Mouse (Mus musculus): ENCODE measurements at regions not wholly inside any gene's neighbourhood (a gene's known extent, or its start where the extent isn't known, plus 50 kb on each side); places are given as distances from the start of the nearest gene placed in this dataset.
"Not testable (repeated sequence)": the region's sequence is repeated elsewhere in the genome, so short reads cannot be mapped to it uniquely, and the experiment has no call there.

GRCm38 (mm10) chr10:38704762-38705130, 116.8 kb downstream of the Rfpl4b start:
- intact Hi-C loops (cut with DNase I); DNase-seq (ENCODE audit: low spot score): not testable (repeated sequence)

DNA sequence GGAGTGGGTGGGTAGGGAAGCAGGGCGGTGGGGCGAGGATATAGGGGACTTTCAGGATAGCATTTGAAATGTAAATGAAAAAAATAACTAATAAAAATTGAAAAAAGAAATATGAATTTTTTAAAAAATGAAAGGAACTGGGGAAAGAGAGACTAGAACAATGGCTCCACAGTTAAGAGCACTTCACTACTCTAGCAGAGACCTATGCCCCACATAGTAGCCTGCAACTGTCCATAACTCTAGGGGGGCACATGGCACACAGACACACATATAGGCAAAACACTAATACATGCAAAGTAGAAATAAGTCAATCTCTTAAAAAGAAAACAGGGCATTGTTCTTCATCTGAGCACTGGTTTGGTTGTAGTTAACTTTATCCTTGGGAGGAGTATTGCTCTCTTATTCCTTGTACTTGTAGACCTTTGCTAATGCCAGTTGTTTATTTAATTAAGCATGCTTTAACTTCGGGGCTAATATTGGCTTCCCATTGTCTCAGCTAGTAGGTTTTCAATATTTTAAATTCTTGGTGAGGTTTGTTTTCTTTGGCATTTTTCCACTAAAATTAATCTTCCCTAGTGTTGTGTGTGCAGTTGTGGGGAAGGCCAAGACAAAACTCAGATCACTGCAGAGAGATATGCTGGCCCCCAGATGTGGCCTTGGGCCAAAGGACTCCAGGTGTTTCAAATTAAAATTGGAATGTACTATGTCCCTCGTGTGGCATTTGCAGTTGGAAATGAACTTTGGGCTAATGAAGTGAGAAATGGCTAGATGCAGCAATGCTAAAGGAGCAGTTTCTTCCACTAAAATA, 117.4 kb downstream of the Rfpl4b start:
- peak; percentile 5 for DNase-seq (ENCODE audit: low spot score)
- intact Hi-C loops (cut with DNase I) = no loop called here

- intact Hi-C loops (cut with DNase I) = no loop called here
- no peak for DNase-seq (ENCODE audit: low spot score)
Measured at GRCm38 (mm10) chr10:38677453-38677852, 144.1 kb downstream of the Rfpl4b start.

- intact Hi-C loops (cut with DNase I) = no loop called here
- no peak for DNase-seq (ENCODE audit: low spot score)
Measured at GRCm38 (mm10) chr10:38668610-38669009, 153.0 kb downstream of the Rfpl4b start.

DNA sequence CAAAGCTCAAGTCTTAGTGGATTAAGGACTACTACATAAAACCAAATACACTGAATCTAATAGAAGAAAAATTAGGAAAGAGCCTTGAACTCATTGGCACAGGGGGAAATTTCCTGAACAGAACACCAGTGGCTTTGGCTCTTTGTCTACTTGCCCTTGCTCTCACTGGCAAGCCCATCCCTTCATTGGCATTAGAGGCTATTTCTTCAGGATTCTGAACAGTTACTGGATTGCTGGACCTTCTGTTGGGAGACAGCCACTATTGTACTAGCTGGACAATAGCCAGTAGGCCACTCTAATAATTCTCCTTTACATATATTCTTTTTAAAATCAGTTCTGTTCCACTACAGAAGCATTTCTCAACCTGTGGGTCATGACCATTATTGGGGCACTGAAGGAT, 153.7 kb downstream of the Rfpl4b start:
- DNase-seq (ENCODE audit: low spot score) = no peak
- intact Hi-C loops (cut with DNase I) = no loop called here

- intact Hi-C loops (cut with DNase I) = no loop called here
Measured at GRCm38 (mm10) chr10:38635695-38636094, 185.9 kb downstream of the Rfpl4b start.

GRCm38 (mm10) chr10:38629907-38630505, 191.6 kb downstream of the Rfpl4b start:
- DNase-seq (ENCODE audit: low spot score) = no peak
- intact Hi-C loops (cut with DNase I) = no loop called here

More at GRCm38 (mm10) chr10:38635695-38636094, 185.9 kb downstream of the Rfpl4b start:
- no peak for DNase-seq (ENCODE audit: low spot score)

- intact Hi-C loops (cut with DNase I) = no loop called here
- no peak for DNase-seq (ENCODE audit: low spot score)
Measured at GRCm38 (mm10) chr10:38623399-38623798, 198.2 kb downstream of the Rfpl4b start.

DNA sequence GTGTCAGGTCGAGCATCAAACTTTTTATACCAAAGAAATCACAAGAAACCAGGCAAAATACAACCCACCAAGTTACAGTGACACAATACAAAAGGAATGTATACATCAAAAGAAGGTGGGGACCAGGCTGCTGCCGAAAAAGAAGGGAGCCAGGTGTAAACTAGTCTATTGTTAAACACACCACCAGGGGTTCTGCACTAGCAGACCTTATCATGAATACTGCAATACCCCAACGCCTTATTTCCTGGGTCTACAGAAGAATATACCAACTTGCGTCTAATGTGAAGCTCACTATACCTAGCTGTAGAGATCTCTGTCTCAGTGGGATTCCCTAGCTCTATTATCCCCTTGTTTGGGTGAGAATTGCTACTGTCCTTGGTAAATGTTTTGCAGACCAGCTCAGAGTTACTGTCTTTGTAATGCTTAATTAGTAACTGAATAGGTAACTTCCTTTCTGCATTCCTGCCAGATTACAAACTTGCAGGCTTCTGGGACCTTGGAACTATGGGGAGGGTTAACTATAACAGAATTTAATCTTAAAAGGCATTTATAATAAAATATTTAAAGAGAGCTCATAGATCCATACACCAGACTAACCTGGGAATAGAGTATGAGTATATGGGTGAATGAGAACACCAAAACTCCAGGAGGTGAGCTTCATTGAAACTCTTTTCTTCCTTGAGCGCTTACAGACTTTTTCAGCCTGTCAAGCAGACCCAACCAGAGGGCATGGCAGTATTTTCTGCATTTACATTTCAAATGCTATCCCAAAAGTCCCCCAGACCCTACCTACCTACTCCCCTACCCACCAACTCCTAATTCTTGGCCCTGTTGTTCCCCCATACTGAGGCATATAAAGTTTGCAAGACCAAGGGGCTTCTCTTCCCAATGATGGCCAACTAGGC, 211.7 kb downstream of the Rfpl4b start:
- no peak for DNase-seq (ENCODE audit: low spot score)
- intact Hi-C loops (cut with DNase I) = no loop called here

GRCm38 (mm10) chr10:38586061-38586460, 235.5 kb downstream of the Rfpl4b start:
- intact Hi-C loops (cut with DNase I) = no loop called here
- no peak for DNase-seq (ENCODE audit: low spot score)

DNA sequence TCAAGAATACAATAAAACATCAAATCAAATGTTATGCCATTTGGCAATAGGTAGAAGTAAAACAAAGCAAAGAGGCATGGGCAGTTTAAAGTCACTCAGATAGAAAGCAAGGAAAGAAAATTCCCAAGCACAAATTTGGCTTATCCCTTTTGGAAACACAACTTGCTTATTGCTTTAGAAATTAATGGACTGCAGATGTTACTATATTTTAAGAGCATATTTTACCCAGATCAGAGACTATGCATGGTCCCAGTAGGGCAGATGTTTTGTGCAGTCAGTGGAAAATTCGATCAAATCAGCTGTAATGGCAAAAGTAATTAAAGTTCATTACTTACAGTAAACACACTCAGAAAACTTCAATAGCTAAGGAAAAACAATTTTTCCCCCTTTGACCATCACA, 245.9 kb downstream of the Rfpl4b start:
- DNase-seq (ENCODE audit: low spot score) = no peak
- intact Hi-C loops (cut with DNase I) = no loop called here

DNA sequence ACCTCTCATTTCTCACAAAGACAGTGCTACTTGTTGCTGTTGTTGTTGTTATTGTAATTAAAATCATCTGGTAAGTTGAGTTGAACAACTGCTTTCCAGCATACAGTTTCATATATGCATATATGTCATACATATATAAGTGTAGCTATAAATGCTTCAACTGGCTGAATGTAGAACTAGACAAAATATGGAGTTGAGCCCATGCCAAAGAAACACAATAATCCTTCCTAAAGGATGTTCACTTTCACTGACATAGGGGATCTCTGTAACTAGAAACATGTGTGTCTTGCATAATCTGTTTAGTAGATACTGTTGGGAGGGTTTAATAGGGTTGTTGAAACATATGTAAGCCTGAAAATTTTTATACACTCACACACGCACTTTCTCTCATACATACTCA, 247.9 kb downstream of the Rfpl4b start:
- intact Hi-C loops (cut with DNase I) = no loop called here
- DNase-seq (ENCODE audit: low spot score) = no peak

DNA sequence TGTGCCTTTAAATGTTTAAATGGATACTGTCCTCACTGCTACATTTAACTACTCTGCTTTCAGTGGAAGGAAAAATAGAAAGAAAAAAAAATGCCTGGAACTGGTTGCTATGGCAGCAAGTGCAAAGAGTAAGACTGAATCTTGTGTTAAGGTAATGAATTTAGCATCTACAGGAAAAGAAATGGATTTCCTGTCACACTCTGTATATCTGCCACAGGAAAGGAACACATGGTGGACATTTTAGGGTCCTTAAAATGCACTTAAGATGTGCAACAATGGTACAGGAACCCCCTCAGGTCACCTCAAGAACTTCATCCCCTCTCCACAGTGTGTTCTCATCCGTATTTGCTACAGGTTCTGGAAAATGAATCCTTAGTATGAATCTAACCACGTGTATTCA, 248.4 kb downstream of the Rfpl4b start:
- intact Hi-C loops (cut with DNase I) = no loop called here
- DNase-seq (ENCODE audit: low spot score) = no peak

GRCm38 (mm10) chr10:38567270-38567669, 254.3 kb downstream of the Rfpl4b start:
- DNase-seq (ENCODE audit: low spot score) = no peak
- intact Hi-C loops (cut with DNase I) = no loop called here

DNA sequence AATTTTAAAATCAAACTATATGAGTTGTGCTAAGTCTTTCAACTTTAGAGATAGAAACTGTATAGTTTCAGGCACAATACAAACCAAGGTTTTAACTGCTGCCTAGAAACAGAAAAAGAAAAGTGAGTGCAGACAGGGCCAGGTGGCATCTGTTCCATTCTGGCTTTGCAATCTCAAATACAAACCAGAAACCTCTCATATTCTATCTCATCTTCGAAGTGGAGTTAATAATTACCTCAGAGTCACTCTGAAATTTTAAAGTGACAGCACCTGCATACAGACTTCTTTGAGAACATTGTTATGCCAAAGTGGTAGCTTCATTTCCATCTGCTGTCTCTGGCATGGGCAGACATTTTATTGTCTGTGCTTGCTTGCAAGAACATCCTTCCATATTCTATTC, 255.2 kb downstream of the Rfpl4b start:
- intact Hi-C loops (cut with DNase I) = no loop called here
- DNase-seq (ENCODE audit: low spot score) = no peak

- DNase-seq (ENCODE audit: low spot score) = no peak
- intact Hi-C loops (cut with DNase I) = loop anchor here (2.0 kb wide), 1 partner anchor 1482 kb away; no protein-coding TSS in a partner anchor
Measured at GRCm38 (mm10) chr10:38555040-38555439, 266.5 kb downstream of the Rfpl4b start.

DNA sequence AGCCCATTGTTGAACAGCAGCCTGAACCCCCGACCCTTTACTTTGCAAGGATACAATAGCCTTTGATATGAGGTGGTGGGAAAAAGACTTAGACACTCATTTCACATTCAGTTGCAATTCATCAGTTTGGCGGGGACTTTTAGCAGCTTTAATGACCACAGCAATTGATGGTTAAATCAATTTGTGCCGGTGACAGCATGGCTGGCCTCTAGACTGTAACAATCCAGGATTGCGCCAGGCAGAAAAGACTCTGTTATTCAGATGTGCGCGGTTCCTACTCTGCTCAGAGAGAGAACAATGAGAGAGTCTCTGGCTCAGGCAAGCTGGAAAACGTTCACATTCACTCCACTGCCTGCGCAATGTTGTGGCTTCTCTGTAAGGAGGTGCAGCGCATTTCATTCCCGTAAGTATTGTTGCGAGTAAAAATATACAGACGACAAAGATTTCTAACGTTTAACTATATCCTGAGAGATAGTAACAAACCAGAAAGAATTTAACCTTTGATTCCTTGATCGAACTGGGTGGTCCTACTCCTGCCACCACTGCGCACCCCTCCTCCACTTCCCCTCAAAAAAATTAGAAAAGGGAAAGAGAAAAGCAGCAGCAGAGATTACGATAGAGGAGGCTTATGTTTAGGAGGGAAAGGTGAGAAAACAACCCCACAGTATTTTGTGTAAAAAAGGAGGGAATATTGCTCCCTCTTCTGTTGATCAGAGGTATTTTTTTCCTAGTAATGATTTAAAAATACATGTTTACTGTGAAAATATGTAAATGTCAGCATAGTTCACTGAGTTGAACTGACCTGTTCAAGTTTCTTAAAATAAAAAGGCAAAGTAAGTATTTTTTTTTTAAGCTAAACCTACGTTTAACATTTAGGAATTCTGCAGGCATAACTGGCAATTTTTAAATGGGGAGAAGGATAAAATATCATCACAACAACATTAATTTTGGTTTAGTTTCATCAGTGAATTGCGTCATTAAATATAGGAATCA, 267.6 kb downstream of the Rfpl4b start:
- intact Hi-C loops (cut with DNase I) = loop anchor here (2.0 to 5.0 kb wide), 3 partner anchors 1417 to 1542 kb away; partner anchors contain the start of gene Marcks
- peak; percentile 2 for DNase-seq (ENCODE audit: low spot score)

- intact Hi-C loops (cut with DNase I) = loop anchor here (5.0 kb wide), 2 partner anchors 1416 to 1541 kb away; partner anchors contain the start of gene Marcks
- DNase-seq (ENCODE audit: low spot score) = no peak
Measured at GRCm38 (mm10) chr10:38553326-38553687, 268.3 kb downstream of the Rfpl4b start.

DNA sequence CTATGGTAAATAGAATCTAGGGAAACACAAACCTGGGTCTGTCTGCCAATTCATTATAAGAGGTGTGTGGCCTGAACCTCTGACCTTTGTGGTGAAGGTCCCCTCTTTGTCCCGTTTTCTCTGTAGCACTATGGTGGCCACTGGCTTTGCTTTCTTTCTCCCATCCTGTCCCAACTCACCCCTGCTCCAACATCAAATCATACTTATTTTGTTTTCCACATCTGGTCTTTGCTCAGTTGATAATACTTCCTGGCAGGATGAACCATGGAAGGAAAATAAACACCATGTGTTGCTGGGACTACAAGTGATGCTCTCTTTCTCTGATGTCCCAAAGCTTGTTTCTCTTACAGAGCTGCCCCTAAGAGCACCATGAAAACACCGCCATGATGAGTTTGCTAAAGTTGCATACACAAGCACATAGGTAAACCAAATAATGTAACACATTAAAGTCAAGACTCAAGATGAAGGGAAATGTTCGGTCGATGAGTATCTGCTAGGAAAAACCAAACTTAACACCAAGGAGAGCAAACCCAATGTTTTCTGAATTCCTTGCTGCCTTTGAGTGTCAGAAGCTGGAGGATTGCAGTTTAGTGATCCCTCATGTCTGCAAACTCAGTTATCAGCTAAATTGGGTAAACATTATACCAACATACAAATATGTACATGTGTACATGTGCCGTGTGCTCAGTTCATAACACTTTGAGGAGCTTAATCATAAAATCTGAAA, 269.1 kb downstream of the Rfpl4b start:
- intact Hi-C loops (cut with DNase I) = loop anchor here (5.0 kb wide), 2 partner anchors 1415 to 1540 kb away; partner anchors contain the start of gene Marcks
- no peak for DNase-seq (ENCODE audit: low spot score)

Data from heart, postnatal 25 days (tissue).